Mouse (Mus musculus) liver, embryonic 12.5 days (tissue): ENCODE measurements around the gene Hspa1b. TPM values are rescaled to one million over a fixed set of nuclear protein-coding genes. Genes with fewer than 3 reads are reported as not detected.
"Not testable (repeated sequence)": the region's sequence is repeated elsewhere in the genome, so short reads cannot be mapped to it uniquely, and the experiment has no call there.

Experiments used
- ATAC-seq: fragments of 200-750 bp; cut with Nextera tagmentation; 2 replicates; pipeline ENCODE4 v1.8.0; 2017; ENCODE audit warnings: moderate number of reproducible peaks, mild to moderate bottlenecking, moderate library complexity
- H3K27ac ChIP-seq: fragments of 300-500 bp; sonication (generic); 2 replicates; pipeline ENCODE4 v1.5.1; 2016; ENCODE audit warnings: mild to moderate bottlenecking
- H3K27me3 ChIP-seq: fragments of 300-500 bp; sonication (generic); replicated peaks from 2 replicates; pipeline ENCODE4 v1.6.1; 2016; ENCODE audit warnings: mild to moderate bottlenecking, moderate library complexity
- H3K36me3 ChIP-seq: fragments of 300-500 bp; sonication (generic); 2 replicates; pipeline ENCODE4 v1.6.1; 2016; ENCODE audit warnings: mild to moderate bottlenecking, moderate library complexity
- H3K4me1 ChIP-seq: fragments of 300-500 bp; sonication (generic); 2 replicates; pipeline ENCODE4 v1.6.1; 2016
- H3K4me2 ChIP-seq: fragments of 300-500 bp; sonication (generic); 2 replicates; pipeline ENCODE4 v1.6.1; 2016; ENCODE audit warnings: mild to moderate bottlenecking, moderate library complexity
- H3K4me3 ChIP-seq: fragments of 300-500 bp; sonication (generic); 2 replicates; pipeline ENCODE4 v1.5.1; 2016; ENCODE audit warnings: mild to moderate bottlenecking, moderate library complexity
- H3K9ac ChIP-seq: fragments of 300-500 bp; sonication (generic); 2 replicates; pipeline ENCODE4 v1.6.1; 2016; ENCODE audit warnings: mild to moderate bottlenecking, moderate library complexity
- H3K9me3 ChIP-seq: fragments of 300-500 bp; sonication (generic); replicated peaks from 2 replicates; pipeline ENCODE4 v1.6.1; 2016; ENCODE audit warnings: mild to moderate bottlenecking, moderate library complexity
- WGBS: fragments of 180-500 bp; shearing (Covaris S2); methylation state at CpG from one replicate; pipeline ENCODE4 v1.1.7; 2016; ENCODE audit not compliant: insufficient replicate concordance; 5-methylcytosine and 5-hydroxymethylcytosine counted together
- polyA plus RNA-seq: library from polyadenylated mRNA; unstranded; fragments of >200 nt; fragmentation: Nextera tagmentation; extraction: Ambion mirVana; gene quantifications from 2 replicates; pipeline ENCODE4 v1.2.1, GENCODE M21; 2016

Hspa1b gene
- polyA plus RNA-seq, 1 experiment from 2014 or later: 0.21 TPM

DNA sequence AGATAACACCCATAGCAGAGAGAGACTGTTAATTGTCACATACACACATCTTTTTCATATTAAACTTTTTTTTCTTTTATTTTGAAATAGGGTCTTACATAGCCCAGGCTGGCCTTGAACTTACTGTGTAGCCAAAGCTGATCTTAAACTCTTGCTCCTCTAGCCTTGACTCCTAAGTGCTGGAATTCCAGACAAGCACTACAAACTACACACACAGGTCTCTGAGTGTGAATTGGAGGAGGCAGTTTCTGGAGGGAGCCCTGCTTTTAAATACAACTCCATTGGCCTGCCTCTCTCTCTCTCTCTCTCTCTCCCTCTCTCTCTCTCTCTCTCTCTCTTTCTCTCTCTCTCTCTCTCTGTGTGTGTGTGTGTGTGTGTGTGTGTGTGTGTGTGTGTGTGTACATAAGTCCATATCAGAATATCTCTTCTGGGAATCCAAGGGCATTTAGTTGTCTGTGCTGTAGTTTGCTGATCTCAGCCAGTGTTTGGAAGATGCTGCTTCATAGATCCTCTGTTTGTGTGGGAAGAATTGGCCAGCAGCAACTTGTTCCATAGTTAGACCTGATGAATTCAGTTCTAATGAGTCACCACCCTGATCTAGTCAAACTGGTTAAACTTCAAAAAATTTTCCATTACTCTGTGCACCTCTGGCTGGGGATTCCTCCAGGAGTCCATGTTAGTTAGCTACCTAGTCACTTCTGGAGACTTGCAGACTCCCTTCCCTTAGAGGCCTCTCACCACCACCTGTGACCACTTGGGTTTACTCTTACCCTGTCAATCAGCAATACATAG lies 1.9 kb upstream of the Hspa1b start:
- Histone ChIP-seq H3K9ac (no peak overlapping the region), H3K27me3 (peaks cover 77% of the 10 kb centered on the region)
- ATAC-seq: no peak

DNA sequence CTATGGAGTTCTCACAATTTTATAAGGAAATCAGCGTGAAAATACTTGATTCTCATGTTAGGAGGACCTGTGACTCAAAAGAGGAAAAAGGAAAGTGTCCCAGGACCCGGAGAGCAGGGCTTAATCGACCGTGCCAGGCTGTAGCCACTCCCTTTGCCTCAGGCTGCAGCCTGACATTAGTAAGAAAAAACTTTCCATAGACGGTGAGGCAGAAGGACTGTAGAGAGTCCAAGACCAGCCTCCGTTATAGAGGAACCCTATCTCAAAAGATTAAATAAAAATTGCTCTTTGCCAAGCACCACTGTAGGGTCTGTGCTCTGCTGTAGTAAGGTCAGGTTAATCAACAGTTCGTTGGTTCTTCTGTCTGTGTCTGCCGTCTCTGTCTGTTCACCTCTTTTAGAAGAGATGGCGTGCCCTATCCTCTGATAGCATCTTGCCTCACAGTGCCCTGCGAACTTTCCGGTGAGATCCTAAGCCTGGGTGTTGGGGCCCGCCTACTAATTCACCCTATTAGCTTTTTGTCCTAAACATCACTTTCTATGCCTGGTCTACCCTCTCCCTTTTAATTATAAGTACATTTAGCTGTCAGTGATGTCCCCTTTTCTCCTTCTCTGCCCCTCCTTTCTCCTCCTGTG lies 960 bp upstream of the Hspa1b start:
- Histone ChIP-seq H3K9me3 (no peaks in the 10 kb centered on the region), H3K4me1 (peaks cover 12% of the 10 kb centered on the region), H3K4me2 (peak overlapping the region; percentile 87), H3K27ac (peak overlapping the region; percentile 85), H3K36me3 (no peaks in the 10 kb centered on the region), H3K27me3 (peaks cover 77% of the 10 kb centered on the region), H3K4me3 (peak overlapping the region; percentile 63), H3K9ac (peak overlapping the region; percentile 75)
- WGBS: 5% methylated on average over 12 of the region's 12 CpGs
- peak; percentile 53 for ATAC-seq

More for the DNA sequence above, 1.9 kb upstream of the Hspa1b start:
- H3K9me3 ChIP-seq: no peaks in the 10 kb centered on the region
- H3K4me2 ChIP-seq: no peak overlapping the region
- H3K27ac ChIP-seq: no peak overlapping the region
- no peaks in the 10 kb centered on the region for H3K36me3 ChIP-seq
- peaks cover 12% of the 10 kb centered on the region for H3K4me1 ChIP-seq
- H3K4me3 ChIP-seq: no peak overlapping the region

- H3K36me3 ChIP-seq: not testable (repeated sequence)
Measured at GRCm38 (mm10) chr17:34958734-34959129, 306 bp downstream of the Hspa1b start.

DNA sequence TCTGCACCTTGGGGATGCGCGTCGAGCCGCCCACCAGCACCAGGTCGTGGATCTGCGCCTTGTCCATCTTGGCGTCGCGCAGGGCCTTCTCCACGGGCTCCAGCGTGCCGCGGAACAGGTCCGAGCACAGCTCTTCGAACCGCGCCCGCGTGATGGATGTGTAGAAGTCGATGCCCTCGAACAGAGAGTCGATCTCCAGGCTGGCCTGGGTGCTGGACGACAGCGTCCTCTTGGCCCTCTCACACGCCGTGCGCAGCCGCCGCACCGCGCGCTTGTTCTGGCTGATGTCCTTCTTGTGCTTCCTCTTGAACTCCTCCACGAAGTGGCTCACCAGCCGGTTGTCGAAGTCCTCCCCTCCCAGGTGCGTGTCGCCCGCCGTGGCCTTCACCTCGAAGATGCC lies 1.1 kb downstream of the Hspa1b start:
- not testable (repeated sequence) for H3K9ac ChIP-seq, ATAC-seq, H3K4me3 ChIP-seq, H3K27ac ChIP-seq, H3K4me2 ChIP-seq, H3K36me3 ChIP-seq, H3K9me3 ChIP-seq
- WGBS: 22% methylated on average over 28 of the region's 40 CpGs
- Histone ChIP-seq H3K27me3 (peaks cover 67% of the 10 kb centered on the region), H3K4me1 (peaks cover 19% of the 10 kb centered on the region)

More at GRCm38 (mm10) chr17:34958734-34959129, 306 bp downstream of the Hspa1b start:
- Histone ChIP-seq H3K4me1 (peaks cover 12% of the 10 kb centered on the region), H3K4me3 (peak overlapping the region; percentile 63), H3K4me2 (peak overlapping the region; percentile 87), H3K27me3 (peaks cover 75% of the 10 kb centered on the region)
- H3K9me3 ChIP-seq, H3K9ac ChIP-seq, H3K27ac ChIP-seq: not testable (repeated sequence)
- WGBS: 1% methylated on average over 31 of the region's 47 CpGs
- peak; percentile 36; the same call in 1 of the 2 replicates for ATAC-seq

- not testable (repeated sequence) for ATAC-seq, H3K4me3 ChIP-seq, H3K4me2 ChIP-seq, H3K9ac ChIP-seq, H3K36me3 ChIP-seq, H3K27ac ChIP-seq, H3K9me3 ChIP-seq
- WGBS: 21% methylated on average over 26 of the region's 40 CpGs
- H3K4me1 ChIP-seq: peaks cover 19% of the 10 kb centered on the region
- peaks cover 60% of the 10 kb centered on the region for H3K27me3 ChIP-seq
Measured at GRCm38 (mm10) chr17:34957291-34957690, 1.7 kb downstream of the Hspa1b start.

DNA sequence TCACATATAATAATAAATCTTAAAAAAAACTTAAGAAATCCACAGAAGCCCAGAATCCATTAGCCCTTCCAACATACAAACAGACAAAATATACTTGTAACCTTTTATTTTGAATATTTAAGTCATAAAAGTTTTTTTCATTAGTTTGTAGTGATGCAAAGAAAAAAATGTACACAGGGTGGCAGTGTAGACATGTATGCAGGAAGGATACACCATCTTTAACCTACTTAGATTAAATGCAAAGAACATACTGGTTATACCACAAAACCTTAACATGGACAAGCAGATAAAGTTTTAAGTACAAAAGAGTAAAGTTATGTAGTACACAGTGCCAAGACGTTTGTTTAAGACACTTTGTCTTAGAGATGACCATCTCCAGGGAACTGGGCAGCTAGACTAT lies 2.7 kb downstream of the Hspa1b start:
- Histone ChIP-seq H3K9me3 (no peaks in the 10 kb centered on the region), H3K9ac (no peak overlapping the region), H3K36me3 (peaks cover 4% of the 10 kb centered on the region), H3K4me2 (no peak overlapping the region), H3K4me1 (peaks cover 25% of the 10 kb centered on the region), H3K4me3 (no peak overlapping the region), H3K27ac (no peak overlapping the region), H3K27me3 (peaks cover 51% of the 10 kb centered on the region)
- WGBS: 17% methylated on average over 1 of the region's 1 CpGs
- no peak for ATAC-seq

GRCm38 (mm10) chr17:34955884-34956283 lies 3.2 kb downstream of the Hspa1b start:
- WGBS: 57% methylated on average over 3 of the region's 3 CpGs
- peaks cover 29% of the 10 kb centered on the region for H3K4me1 ChIP-seq
- no peak overlapping the region for H3K27ac ChIP-seq
- H3K36me3 ChIP-seq: peaks cover 9% of the 10 kb centered on the region
- H3K4me3 ChIP-seq: no peak overlapping the region
- no peak overlapping the region for H3K4me2 ChIP-seq
- no peak for ATAC-seq
- H3K27me3 ChIP-seq: peaks cover 46% of the 10 kb centered on the region
- H3K9me3 ChIP-seq: no peaks in the 10 kb centered on the region
- H3K9ac ChIP-seq: no peak overlapping the region

GRCm38 (mm10) chr17:34954831-34955230 lies 4.2 kb downstream of the Hspa1b start:
- Histone ChIP-seq H3K9ac (no peak overlapping the region), H3K27me3 (peaks cover 38% of the 10 kb centered on the region), H3K9me3 (no peaks in the 10 kb centered on the region), H3K4me3 (no peak overlapping the region), H3K36me3 (peaks cover 19% of the 10 kb centered on the region), H3K4me1 (peaks cover 33% of the 10 kb centered on the region), H3K4me2 (no peak overlapping the region), H3K27ac (no peak overlapping the region)
- no peak for ATAC-seq
- 80% methylated on average over 4 of the region's 4 CpGs for WGBS

DNA sequence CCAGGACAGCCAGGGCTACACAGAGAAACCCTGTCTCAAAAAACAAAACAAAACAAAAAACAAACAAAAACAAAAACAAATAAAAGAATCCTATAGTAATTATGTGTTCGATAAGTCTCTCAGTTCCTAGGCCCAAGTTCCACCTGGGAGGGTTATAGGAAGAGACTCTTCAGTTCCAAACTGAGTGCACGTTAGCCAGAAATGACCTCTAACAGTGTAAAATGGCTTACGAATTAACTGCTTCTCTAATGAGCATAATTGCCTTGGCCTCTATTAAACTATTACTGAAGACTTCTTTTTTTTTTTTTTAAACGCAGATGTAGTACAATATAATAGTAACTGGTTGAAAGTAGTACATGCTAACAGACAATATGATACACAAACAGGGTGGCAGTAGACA lies 5.1 kb downstream of the Hspa1b start:
- no peak overlapping the region for H3K9ac ChIP-seq
- H3K36me3 ChIP-seq: peaks cover 25% of the 10 kb centered on the region
- peaks cover 36% of the 10 kb centered on the region for H3K27me3 ChIP-seq
- no peak overlapping the region for H3K4me3 ChIP-seq
- H3K9me3 ChIP-seq: no peaks in the 10 kb centered on the region
- peaks cover 31% of the 10 kb centered on the region for H3K4me1 ChIP-seq
- no peak for ATAC-seq
- H3K4me2 ChIP-seq: no peak overlapping the region
- 89% methylated on average over 4 of the region's 4 CpGs for WGBS
- H3K27ac ChIP-seq: no peak overlapping the region

- Histone ChIP-seq H3K4me1 (peaks cover 31% of the 10 kb centered on the region), H3K36me3 (peaks cover 25% of the 10 kb centered on the region), H3K4me2 (peak overlapping the region; percentile 88), H3K9me3 (no peaks in the 10 kb centered on the region), H3K27me3 (peaks cover 33% of the 10 kb centered on the region), H3K27ac (peak overlapping the region; percentile 94; the same call in 1 of the 2 replicates), H3K9ac (peak overlapping the region; percentile 97; the same call in 1 of the 2 replicates), H3K4me3 (peak overlapping the region; percentile 83)
- 58% methylated on average over 3 of the region's 3 CpGs for WGBS
- ATAC-seq: no peak
Measured at GRCm38 (mm10) chr17:34953258-34953657, 5.8 kb downstream of the Hspa1b start.

GRCm38 (mm10) chr17:34952378-34953040 lies 6.5 kb downstream of the Hspa1b start:
- Histone ChIP-seq H3K27ac (peak overlapping the region; percentile 94), H3K4me2 (peak overlapping the region; percentile 88), H3K9me3 (no peaks in the 10 kb centered on the region), H3K4me3 (peak overlapping the region; percentile 83), H3K27me3 (peaks cover 28% of the 10 kb centered on the region), H3K4me1 (peaks cover 31% of the 10 kb centered on the region), H3K36me3 (peaks cover 25% of the 10 kb centered on the region), H3K9ac (peak overlapping the region; percentile 97)
- peak; percentile 65 for ATAC-seq
- WGBS: under 1% methylated on average over 23 of the region's 23 CpGs
